Mouse (Mus musculus): ENCODE results near the gene Ptprj.

GRCm38 (mm10) chr2:90559015-90559687 is 21.3 kb downstream of the Ptprj start:
- no peak for TF ChIP-seq EP300 (IDR thresholded peaks at IDR 0.05; ENCODE audit: insufficient read depth, low read depth, low read length)
- TF ChIP-seq CTCF (IDR thresholded peaks at IDR 0.05), result no peak
- TF ChIP-seq POLR2A (IDR thresholded peaks at IDR 0.05; ENCODE audit: insufficient read depth, low read depth, low read length), result no peak

Data from heart, adult 2 months (tissue).